Mouse (Mus musculus): ENCODE results near the gene Ccdc9. TPM values are rescaled to one million over a fixed set of nuclear protein-coding genes. Genes with fewer than 3 reads are reported as not detected.

Ccdc9 gene
- polyA plus RNA-seq (2012; rRNA removed), result 23.3 and 24.3 TPM in 2 replicates

DNA sequence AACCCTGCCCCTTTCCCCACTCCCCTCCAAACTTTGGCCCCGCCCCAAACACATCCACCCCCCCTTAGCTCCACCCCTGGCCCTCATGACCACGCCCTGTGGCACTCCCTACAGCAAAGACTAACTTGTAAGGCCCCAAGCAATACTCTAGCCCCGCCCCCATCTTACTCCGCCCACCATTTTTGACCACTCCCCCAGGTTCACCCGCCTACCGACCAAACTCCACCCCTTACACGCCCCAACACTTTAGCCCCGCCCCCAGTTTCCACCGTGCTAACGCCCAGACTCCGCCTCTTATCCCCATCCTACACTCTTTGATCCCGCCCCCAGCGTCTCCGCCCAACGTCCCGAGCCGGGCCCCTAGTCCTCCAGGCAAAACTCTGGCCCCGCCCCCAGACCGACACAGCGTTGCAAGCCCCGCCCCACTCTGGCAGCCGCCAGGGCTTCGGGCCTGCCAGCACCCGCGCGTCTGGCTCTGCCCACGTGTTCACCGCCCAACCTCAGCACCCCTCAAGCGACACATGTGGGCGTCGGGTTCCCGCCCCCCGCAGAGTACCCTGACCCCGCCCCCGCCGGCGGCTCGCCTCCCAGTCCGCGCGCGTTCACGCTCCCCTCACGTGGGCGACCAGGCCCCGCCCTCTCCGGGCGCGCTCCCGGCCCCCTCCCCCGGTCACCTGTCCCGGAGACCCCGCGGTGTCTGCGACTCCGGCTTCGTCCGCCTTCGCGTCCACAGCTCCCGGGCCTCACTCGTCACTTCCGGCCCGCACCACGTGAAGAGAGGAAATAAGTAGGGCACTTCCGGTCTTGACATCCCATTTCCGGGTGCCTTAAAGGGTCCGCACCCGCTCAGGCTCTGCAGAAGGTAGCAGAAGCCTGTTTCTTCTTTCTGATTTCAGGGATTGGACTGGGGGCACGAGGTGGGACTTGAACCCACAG, at the start of gene Ccdc9:
Gene Ccdc9 (minus strand): TSS at position 770 of the 936 bp plus-strand sequence.
- peak; percentile 100 for DNase-seq
- Histone ChIP-seq H3K4me1 (ENCODE audit: control insufficient read depth, insufficient read depth, low read length) (no peaks in the 10 kb centered on the region), H3K36me3 (ENCODE audit: control insufficient read depth, insufficient read depth, low read length) (no peaks in the 10 kb centered on the region), H3K27me3 (replicated peaks; ENCODE audit: control insufficient read depth, insufficient read depth, low read length) (no peaks in the 10 kb centered on the region), H3K27ac (ENCODE audit: insufficient read depth, low read depth, low read length) (peak within 1 kb of the TSS; percentile 83), H3K4me3 (ENCODE audit: insufficient read depth, low read depth, low read length) (peak within 1 kb of the TSS; percentile 72)
- TF ChIP-seq CTCF (conservative IDR thresholded peaks at IDR 0.05; ENCODE audit: insufficient read depth, insufficient read length, low read depth, low read length), result no peak
- peak; percentile 14 for TF ChIP-seq POLR2A (IDR thresholded peaks at IDR 0.05; ENCODE audit: low read depth, low read length)
- WGBS, result under 1% methylated on average over 69 of the region's 70 CpGs

DNA sequence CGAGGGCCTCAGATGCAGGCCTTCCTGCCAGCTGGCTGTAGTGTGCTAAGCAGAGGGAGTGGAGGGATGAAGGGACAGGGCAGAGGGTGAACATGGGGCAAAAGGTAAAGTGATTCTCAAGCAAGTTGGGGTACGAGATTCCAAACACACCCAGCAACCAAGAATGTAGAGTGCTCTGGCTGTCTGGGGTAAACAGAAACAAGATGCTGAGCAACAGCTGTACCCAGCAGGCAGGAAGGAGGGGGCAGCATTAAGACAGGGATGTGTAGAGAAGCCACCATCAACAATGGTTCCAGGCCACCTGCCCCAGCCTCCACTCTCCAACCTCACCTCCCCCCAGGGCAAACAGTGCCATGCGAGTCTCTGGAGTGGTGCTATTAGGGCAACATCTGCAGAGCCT, 42.6 kb upstream of the Ccdc9 start:
- TF ChIP-seq POLR2A (IDR thresholded peaks at IDR 0.05; ENCODE audit: low read depth, low read length) (no peak), CTCF (conservative IDR thresholded peaks at IDR 0.05; ENCODE audit: insufficient read depth, insufficient read length, low read depth, low read length) (no peak)
- WGBS, result 80% methylated on average over 3 of the region's 3 CpGs
- H3K4me1 ChIP-seq (ENCODE audit: control insufficient read depth, insufficient read depth, low read length), result no peaks in the 10 kb centered on the region
- H3K36me3 ChIP-seq (ENCODE audit: control insufficient read depth, insufficient read depth, low read length), result no peaks in the 10 kb centered on the region
- DNase-seq, result no peak
- no peaks in the 10 kb centered on the region for H3K27me3 ChIP-seq (replicated peaks; ENCODE audit: control insufficient read depth, insufficient read depth, low read length)
- no peak overlapping the region for H3K4me3 ChIP-seq (ENCODE audit: insufficient read depth, low read depth, low read length)
- no peak overlapping the region for H3K27ac ChIP-seq (ENCODE audit: insufficient read depth, low read depth, low read length)

DNA sequence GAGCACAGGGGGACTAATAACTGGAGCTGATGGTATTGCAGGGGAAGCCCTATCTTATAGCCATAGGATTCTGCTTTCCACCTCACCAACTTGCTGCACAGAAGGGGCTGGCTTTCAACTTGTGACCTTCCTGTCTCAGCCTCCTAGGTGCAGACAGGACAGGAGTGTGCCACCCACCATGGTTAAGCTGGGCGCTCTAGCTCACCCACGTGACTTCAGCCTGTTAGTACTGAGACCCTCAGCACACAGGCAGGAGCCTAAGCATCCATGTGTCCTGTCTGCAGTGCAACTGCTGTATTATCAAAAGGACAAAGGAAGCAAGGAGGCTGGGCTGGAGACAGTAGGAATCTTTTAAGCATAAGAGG, 40.0 kb upstream of the Ccdc9 start:
- no peak overlapping the region for H3K4me3 ChIP-seq (ENCODE audit: insufficient read depth, low read depth, low read length)
- H3K27me3 ChIP-seq (replicated peaks; ENCODE audit: control insufficient read depth, insufficient read depth, low read length), result no peaks in the 10 kb centered on the region
- TF ChIP-seq POLR2A (IDR thresholded peaks at IDR 0.05; ENCODE audit: low read depth, low read length) (no peak), CTCF (conservative IDR thresholded peaks at IDR 0.05; ENCODE audit: insufficient read depth, insufficient read length, low read depth, low read length) (no peak)
- 96% methylated on average over 2 of the region's 2 CpGs for WGBS
- no peaks in the 10 kb centered on the region for H3K4me1 ChIP-seq (ENCODE audit: control insufficient read depth, insufficient read depth, low read length)
- no peaks in the 10 kb centered on the region for H3K36me3 ChIP-seq (ENCODE audit: control insufficient read depth, insufficient read depth, low read length)
- no peak overlapping the region for H3K27ac ChIP-seq (ENCODE audit: insufficient read depth, low read depth, low read length)
- DNase-seq, result no peak

DNA sequence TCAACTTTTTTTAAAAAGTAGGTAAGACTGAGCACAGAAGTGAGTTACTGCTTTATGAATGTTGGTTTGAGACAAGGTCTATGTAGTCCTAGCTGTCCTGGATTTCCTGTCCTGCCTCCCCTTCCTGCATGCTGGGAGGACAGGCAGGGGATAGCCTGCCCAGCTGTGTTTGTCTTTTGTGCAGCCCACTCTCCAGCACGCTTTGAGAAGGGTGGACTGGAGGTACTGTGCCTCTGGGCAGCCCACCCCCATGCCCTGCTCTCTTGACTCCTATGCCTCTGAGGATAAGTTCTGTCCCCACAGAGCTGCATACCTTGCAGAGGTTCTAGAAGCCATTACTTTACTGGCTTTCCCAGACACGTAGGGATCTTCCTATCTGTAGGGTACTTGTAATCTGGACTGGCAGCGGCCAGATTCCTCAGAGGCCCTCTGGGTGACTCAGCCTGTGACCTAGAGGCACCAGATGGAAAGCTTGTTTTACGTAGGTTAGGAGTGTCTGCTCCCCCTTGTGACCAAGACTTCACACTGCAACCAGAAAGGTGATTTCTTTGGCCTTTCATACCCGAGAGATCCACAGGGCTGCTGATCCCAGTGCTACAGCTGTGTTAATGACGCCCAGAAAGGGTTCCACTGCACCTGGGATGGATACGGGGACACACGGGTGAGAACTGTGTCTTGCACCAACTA, 39.5 kb upstream of the Ccdc9 start:
- H3K4me3 ChIP-seq (ENCODE audit: insufficient read depth, low read depth, low read length), result no peak overlapping the region
- WGBS, result 14% methylated on average over 8 of the region's 8 CpGs
- no peaks in the 10 kb centered on the region for H3K36me3 ChIP-seq (ENCODE audit: control insufficient read depth, insufficient read depth, low read length)
- no peaks in the 10 kb centered on the region for H3K4me1 ChIP-seq (ENCODE audit: control insufficient read depth, insufficient read depth, low read length)
- H3K27ac ChIP-seq (ENCODE audit: insufficient read depth, low read depth, low read length), result peak overlapping the region; percentile 49; the same call in 1 of the 2 replicates
- no peaks in the 10 kb centered on the region for H3K27me3 ChIP-seq (replicated peaks; ENCODE audit: control insufficient read depth, insufficient read depth, low read length)
- peak; percentile 82 for DNase-seq
- TF ChIP-seq CTCF (conservative IDR thresholded peaks at IDR 0.05; ENCODE audit: insufficient read depth, insufficient read length, low read depth, low read length), result peak; percentile 87
- no peak for TF ChIP-seq POLR2A (IDR thresholded peaks at IDR 0.05; ENCODE audit: low read depth, low read length)

- Histone ChIP-seq H3K27me3 (replicated peaks; ENCODE audit: control insufficient read depth, insufficient read depth, low read length) (no peaks in the 10 kb centered on the region), H3K27ac (ENCODE audit: insufficient read depth, low read depth, low read length) (no peak overlapping the region), H3K36me3 (ENCODE audit: control insufficient read depth, insufficient read depth, low read length) (no peaks in the 10 kb centered on the region), H3K4me1 (ENCODE audit: control insufficient read depth, insufficient read depth, low read length) (no peaks in the 10 kb centered on the region), H3K4me3 (ENCODE audit: insufficient read depth, low read depth, low read length) (no peak overlapping the region)
- WGBS, result 67% methylated on average over 7 of the region's 7 CpGs
- no peak for DNase-seq
- no peak for TF ChIP-seq CTCF (conservative IDR thresholded peaks at IDR 0.05; ENCODE audit: insufficient read depth, insufficient read length, low read depth, low read length)
- TF ChIP-seq POLR2A (IDR thresholded peaks at IDR 0.05; ENCODE audit: low read depth, low read length), result no peak
Observed at GRCm38 (mm10) chr7:16324661-16325060, 38.1 kb upstream of the Ccdc9 start.

DNA sequence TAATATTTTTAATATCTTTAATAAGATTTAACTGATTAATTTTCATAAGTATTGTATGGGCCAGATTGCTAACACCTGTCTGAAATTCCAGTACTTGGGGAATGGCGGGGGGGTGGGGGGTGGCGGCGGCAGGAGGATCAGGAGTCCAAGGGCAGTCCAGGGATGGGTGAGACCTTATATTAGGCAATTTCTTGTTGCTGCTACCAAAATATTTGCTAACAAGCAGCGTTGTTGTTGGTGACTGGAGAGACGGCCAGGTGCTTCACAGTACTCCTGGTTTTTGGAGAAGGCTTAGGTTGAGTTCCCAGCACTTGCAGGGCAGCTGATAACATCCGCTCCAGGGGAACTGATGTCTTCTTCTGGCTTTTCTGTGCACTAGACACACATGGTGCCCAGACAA, 33.9 kb upstream of the Ccdc9 start:
- no peaks in the 10 kb centered on the region for H3K4me1 ChIP-seq (ENCODE audit: control insufficient read depth, insufficient read depth, low read length)
- 93% methylated on average over 6 of the region's 6 CpGs for WGBS
- TF ChIP-seq POLR2A (IDR thresholded peaks at IDR 0.05; ENCODE audit: low read depth, low read length) (no peak), CTCF (conservative IDR thresholded peaks at IDR 0.05; ENCODE audit: insufficient read depth, insufficient read length, low read depth, low read length) (no peak)
- no peaks in the 10 kb centered on the region for H3K36me3 ChIP-seq (ENCODE audit: control insufficient read depth, insufficient read depth, low read length)
- no peak overlapping the region for H3K27ac ChIP-seq (ENCODE audit: insufficient read depth, low read depth, low read length)
- DNase-seq, result no peak
- H3K4me3 ChIP-seq (ENCODE audit: insufficient read depth, low read depth, low read length), result no peak overlapping the region
- no peaks in the 10 kb centered on the region for H3K27me3 ChIP-seq (replicated peaks; ENCODE audit: control insufficient read depth, insufficient read depth, low read length)

- no peak for DNase-seq
- H3K27me3 ChIP-seq (replicated peaks; ENCODE audit: control insufficient read depth, insufficient read depth, low read length), result no peaks in the 10 kb centered on the region
- no peak overlapping the region for H3K4me3 ChIP-seq (ENCODE audit: insufficient read depth, low read depth, low read length)
- no peak overlapping the region for H3K27ac ChIP-seq (ENCODE audit: insufficient read depth, low read depth, low read length)
- TF ChIP-seq CTCF (conservative IDR thresholded peaks at IDR 0.05; ENCODE audit: insufficient read depth, insufficient read length, low read depth, low read length) (no peak), POLR2A (IDR thresholded peaks at IDR 0.05; ENCODE audit: low read depth, low read length) (no peak)
- 84% methylated on average over 4 of the region's 4 CpGs for WGBS
- H3K36me3 ChIP-seq (ENCODE audit: control insufficient read depth, insufficient read depth, low read length), result no peaks in the 10 kb centered on the region
- no peaks in the 10 kb centered on the region for H3K4me1 ChIP-seq (ENCODE audit: control insufficient read depth, insufficient read depth, low read length)
Observed at GRCm38 (mm10) chr7:16319216-16319615, 32.6 kb upstream of the Ccdc9 start.
